Mouse (Mus musculus) stomach, postnatal 0 days (tissue): ENCODE data around the gene Foxj1. TPM values are rescaled to one million over a fixed set of nuclear protein-coding genes. Genes with fewer than 3 reads are reported as not detected.
"Not testable (repeated sequence)": the region's sequence is repeated elsewhere in the genome, so short reads cannot be mapped to it uniquely, and the experiment has no call there.

Experiments used
- ATAC-seq: fragments of 200-750 bp; cut with Nextera tagmentation; 2 replicates; pipeline ENCODE4 v1.8.0; 2017; ENCODE audit not compliant: low FRiP score, low TSS enrichment
- DNase-seq: peaks from one replicate; pipeline ENCODE4 v3.0.0-alpha.2; 2016; ENCODE audit warnings: low spot score
- H3K27ac ChIP-seq: fragments of 300-500 bp; sonication (generic); replicated peaks from 2 replicates; pipeline ENCODE4 v1.5.1; 2014; ENCODE audit warnings: mild to moderate bottlenecking, control low read depth
- H3K27me3 ChIP-seq: fragments of 300-500 bp; sonication (generic); 2 replicates; pipeline ENCODE4 v1.6.1; 2014; ENCODE audit warnings: low read length; ENCODE audit not compliant: control insufficient read depth, insufficient read depth
- H3K36me3 ChIP-seq: fragments of 300-500 bp; sonication (generic); 2 replicates; pipeline ENCODE4 v1.6.1; 2014; ENCODE audit warnings: low read length, mixed read lengths; ENCODE audit not compliant: control insufficient read depth, insufficient read depth
- H3K4me1 ChIP-seq: fragments of 300-500 bp; sonication (generic); replicated peaks from 2 replicates; pipeline ENCODE4 v1.6.1; 2014; ENCODE audit warnings: antibody characterized with exemption; ENCODE audit not compliant: control insufficient read depth, insufficient read depth
- H3K4me2 ChIP-seq: fragments of 300-500 bp; sonication (generic); replicated peaks from 2 replicates; pipeline ENCODE4 v1.6.1; 2014; ENCODE audit warnings: low read depth, mild to moderate bottlenecking, control low read depth, moderate library complexity
- H3K4me3 ChIP-seq: fragments of 300-500 bp; sonication (generic); 2 replicates; pipeline ENCODE4 v1.5.1; 2014; ENCODE audit warnings: low read depth, low read length, control low read depth
- H3K9ac ChIP-seq: fragments of 300-500 bp; sonication (generic); 2 replicates; pipeline ENCODE4 v1.6.1; 2014; ENCODE audit warnings: mild to moderate bottlenecking, low read length, control low read depth, mixed read lengths
- H3K9me3 ChIP-seq: fragments of 300-500 bp; sonication (generic); 2 replicates; pipeline ENCODE4 v1.6.1; 2016; ENCODE audit warnings: low read length; ENCODE audit not compliant: control insufficient read depth
- CTCF ChIP-seq: IDR thresholded peaks from 2 replicates; pipeline ENCODE4 v1.5.1; 2016; ENCODE audit warnings: antibody characterized with exemption, low read depth, mild to moderate bottlenecking, moderate library complexity
- EP300 ChIP-seq: optimal IDR thresholded peaks from 2 replicates; pipeline ENCODE3; 2016; ENCODE audit warnings: antibody characterized with exemption
- WGBS: fragments of 180-500 bp; shearing (Covaris S2); extraction: QIAGEN DNeasy Blood & Tissue Kit; methylation state at CpG from one replicate; pipeline ENCODE4 v1.1.7; 2014; 5-methylcytosine and 5-hydroxymethylcytosine counted together
- polyA plus RNA-seq: library from polyadenylated mRNA; unstranded; fragments of >200 nt; fragmentation: Nextera tagmentation; extraction: Ambion mirVana; gene quantifications from 2 replicates; pipeline ENCODE4 v1.2.1, GENCODE M21; 2015

Gene Foxj1
- 0.19 and 0.40 TPM in 2 replicates for polyA plus RNA-seq

DNA sequence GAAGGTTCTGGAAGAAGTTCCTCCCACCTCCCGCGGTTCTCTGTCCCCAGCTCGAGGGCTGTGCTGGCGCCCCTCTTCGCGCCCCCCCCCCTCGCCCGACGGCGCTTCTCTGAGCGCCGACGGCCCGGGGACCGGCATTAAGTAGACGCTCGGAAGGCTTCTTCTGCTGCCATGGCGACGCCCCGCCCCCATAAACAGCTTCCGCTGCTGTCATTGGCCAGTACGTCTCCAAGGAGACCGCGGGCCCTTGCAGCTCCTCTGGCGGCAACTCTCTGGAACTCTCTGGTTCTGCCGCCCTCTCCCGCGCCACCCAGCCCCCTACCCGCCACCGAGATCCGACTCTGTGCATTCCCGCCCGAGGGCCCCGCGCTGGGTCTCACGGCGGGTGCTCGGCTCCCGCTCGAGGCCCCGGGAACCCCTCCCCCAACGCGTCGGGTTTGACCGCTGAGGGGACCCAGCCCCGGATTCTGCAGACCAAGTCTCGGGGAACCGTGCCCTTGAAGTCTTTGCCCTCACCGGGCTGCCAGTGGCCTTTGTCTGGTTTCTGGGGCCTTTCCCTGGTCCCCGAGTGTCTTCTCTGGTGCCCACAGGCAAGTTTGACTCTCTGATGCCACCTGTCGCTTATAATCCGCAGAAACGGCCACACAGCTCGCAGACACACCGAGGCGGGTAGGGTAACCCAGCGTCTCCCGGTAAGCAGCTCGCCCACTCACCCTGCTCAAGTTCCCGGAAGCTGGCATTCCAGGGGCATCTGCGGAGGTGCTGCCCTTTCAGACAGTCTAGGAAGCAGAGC is at the start of gene Foxj1:
Gene Foxj1, minus strand, starts transcription at position 156 of the 793 bp plus-strand sequence.
- DNase-seq: peak; percentile 96
- H3K27me3 ChIP-seq: peaks cover 4% of the 10 kb centered on the region; the same call in 1 of the 2 replicates
- peaks cover 2% of the 10 kb centered on the region; the same call in 1 of the 2 replicates for H3K4me1 ChIP-seq
- no peaks in the 10 kb centered on the region for H3K9me3 ChIP-seq
- peak; percentile 86 for ATAC-seq
- peak within 1 kb of the TSS; percentile 68 for H3K4me3 ChIP-seq
- H3K4me2 ChIP-seq: peak within 1 kb of the TSS; percentile 100
- H3K9ac ChIP-seq: peak within 1 kb of the TSS; percentile 61
- TF ChIP-seq EP300 (no peak), CTCF (peak; percentile 67)
- H3K36me3 ChIP-seq: no peaks in the 10 kb centered on the region
- 0 out of 2 replicates have a peak within 1 kb of the TSS, but pooled peaks have one; percentile 13 for H3K27ac ChIP-seq
- under 1% methylated on average over 58 of the region's 61 CpGs for WGBS

DNA sequence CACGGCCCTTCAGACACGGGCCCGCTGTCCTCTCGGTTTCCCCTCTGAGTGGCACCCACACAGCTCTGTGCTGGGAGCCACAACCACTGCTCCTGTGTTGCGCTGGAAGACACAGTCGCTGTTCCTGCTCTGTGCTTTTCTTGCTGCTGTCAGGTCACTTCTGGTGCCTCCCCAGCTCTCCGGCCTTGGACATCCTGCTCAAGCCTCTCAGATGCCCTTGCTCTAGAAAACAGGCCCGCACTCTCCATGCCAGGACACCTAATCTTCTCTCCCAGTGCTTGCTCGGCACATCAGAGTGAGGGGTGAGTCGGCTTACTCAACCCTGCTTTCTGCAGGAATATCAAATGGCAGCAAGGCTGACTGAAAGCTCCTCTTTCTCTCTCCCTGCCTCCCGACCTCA is 49.0 kb upstream of the Foxj1 start:
- WGBS: 84% methylated on average over 11 of the region's 11 CpGs
- TF ChIP-seq CTCF (no peak), EP300 (no peak)
- Histone ChIP-seq H3K27me3 (no peaks in the 10 kb centered on the region), H3K4me2 (no peak overlapping the region), H3K27ac (no peak overlapping the region), H3K36me3 (no peaks in the 10 kb centered on the region), H3K9ac (no peak overlapping the region), H3K4me3 (no peak overlapping the region), H3K4me1 (peaks cover 4% of the 10 kb centered on the region; the same call in 1 of the 2 replicates), H3K9me3 (no peaks in the 10 kb centered on the region)
- no peak for DNase-seq
- no peak for ATAC-seq

DNA sequence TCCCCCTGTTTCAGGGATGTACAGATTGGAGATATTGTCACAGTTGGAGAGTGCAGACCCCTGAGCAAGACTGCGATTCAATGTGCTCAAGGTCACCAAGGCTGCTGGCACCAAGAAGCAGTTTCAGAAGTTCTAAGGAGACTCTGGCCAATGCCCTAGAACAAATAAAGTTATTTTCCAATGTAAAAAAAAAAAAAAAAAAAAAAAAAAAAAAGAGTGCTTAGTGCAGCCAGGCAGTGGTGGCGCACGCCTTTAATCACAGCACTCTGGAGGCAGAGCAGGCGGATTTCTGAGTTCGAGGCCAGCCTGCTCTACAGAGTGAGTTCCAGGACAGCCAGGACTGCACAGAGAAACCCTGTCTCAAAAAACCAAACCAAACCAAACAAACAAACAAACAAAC is 47.9 kb upstream of the Foxj1 start:
- not testable (repeated sequence) for ATAC-seq, H3K9ac ChIP-seq, H3K4me3 ChIP-seq, DNase-seq, H3K9me3 ChIP-seq, H3K36me3 ChIP-seq, H3K27me3 ChIP-seq, H3K4me2 ChIP-seq, H3K4me1 ChIP-seq, H3K27ac ChIP-seq
- whole genome bisulfite sequencing: 85% methylated on average over 5 of the region's 5 CpGs

DNA sequence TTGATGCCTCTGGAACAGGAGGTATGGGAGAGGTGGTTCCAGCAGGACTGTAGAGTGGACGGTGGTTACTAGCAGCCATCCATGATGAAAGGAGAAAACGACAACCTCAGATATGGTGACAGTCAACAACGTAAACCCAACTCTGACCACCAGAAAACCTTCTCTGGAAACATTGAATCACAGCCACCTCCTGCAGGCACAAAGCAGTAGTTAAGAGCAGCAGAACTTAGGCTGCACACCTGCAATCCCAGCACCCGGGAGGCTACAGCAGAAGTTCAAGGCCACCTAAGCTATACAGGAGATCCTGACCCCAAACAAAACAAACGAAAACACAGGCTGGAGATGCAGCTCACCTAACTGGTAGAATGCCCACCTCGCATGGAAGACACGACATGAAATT is 45.6 kb upstream of the Foxj1 start:
- no peak for TF ChIP-seq EP300
- no peak for TF ChIP-seq CTCF
- no peak overlapping the region for H3K27ac ChIP-seq
- H3K9ac ChIP-seq: no peak overlapping the region
- H3K4me3 ChIP-seq: no peak overlapping the region
- H3K36me3 ChIP-seq: no peaks in the 10 kb centered on the region
- no peaks in the 10 kb centered on the region for H3K9me3 ChIP-seq
- ATAC-seq: no peak
- 77% methylated on average over 7 of the region's 7 CpGs for WGBS
- DNase-seq: no peak
- no peaks in the 10 kb centered on the region for H3K4me1 ChIP-seq
- H3K4me2 ChIP-seq: no peak overlapping the region
- no peaks in the 10 kb centered on the region for H3K27me3 ChIP-seq

DNA sequence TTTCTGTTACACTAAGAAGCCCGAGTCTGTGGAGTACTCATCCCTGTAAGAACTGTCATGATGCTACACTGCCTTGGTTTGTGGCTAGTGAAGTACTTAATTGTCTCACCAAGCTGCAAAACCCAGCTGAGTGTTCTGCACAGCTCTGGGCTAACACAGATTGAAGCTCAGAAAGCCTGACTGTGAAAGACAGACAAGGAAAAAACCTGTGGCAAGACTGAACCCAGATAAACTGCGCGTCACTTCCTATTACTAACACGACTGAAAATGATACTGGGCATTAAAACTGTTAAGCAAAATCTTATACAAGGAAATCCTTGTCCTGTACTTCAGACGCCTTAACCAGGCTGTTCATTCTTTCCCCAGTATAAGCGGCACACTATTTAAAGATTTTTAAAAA is 44.3 kb upstream of the Foxj1 start:
- no peak for DNase-seq
- Histone ChIP-seq H3K9me3 (no peaks in the 10 kb centered on the region), H3K4me2 (no peak overlapping the region), H3K9ac (no peak overlapping the region), H3K4me3 (no peak overlapping the region), H3K27me3 (no peaks in the 10 kb centered on the region), H3K4me1 (no peaks in the 10 kb centered on the region), H3K36me3 (no peaks in the 10 kb centered on the region), H3K27ac (no peak overlapping the region)
- TF ChIP-seq EP300 (no peak), CTCF (no peak)
- 72% methylated on average over 6 of the region's 6 CpGs for WGBS
- no peak for ATAC-seq

DNA sequence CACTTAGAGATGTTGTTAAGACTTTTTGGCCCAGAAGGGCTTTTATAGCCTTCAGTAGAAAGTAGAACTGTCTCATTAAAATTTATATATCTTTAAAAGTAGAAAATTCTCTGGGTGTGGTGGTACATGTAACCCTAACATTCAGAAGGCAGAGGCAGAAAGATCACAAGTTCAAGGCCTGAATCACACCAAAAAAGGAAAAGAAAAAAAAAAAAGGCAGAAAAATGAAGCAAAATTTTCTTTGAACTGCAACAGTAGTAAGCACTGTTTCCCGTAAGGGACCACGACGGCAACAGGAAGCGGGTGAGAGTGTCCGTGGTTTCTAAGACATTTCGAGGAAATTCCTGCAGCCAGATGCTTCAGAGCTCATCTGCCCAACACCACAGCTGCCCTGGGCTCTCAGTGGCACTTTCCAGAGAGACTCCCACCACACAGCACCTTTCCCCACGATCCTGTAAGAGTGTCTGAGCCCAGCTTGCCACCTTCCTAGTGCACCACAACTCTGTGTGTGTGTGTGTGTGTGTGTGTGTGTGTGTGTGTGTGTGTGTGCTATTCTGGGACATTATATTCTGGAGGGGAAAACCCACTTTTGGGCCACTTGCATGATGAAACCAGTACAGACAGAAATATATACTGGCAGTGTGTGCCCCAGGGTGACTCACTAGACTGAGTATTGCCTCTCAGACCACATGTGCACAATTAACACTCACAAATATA is 41.9 kb upstream of the Foxj1 start:
- H3K27me3 ChIP-seq: no peaks in the 10 kb centered on the region
- no peak overlapping the region for H3K4me2 ChIP-seq
- no peak overlapping the region for H3K27ac ChIP-seq
- no peaks in the 10 kb centered on the region for H3K4me1 ChIP-seq
- no peaks in the 10 kb centered on the region for H3K9me3 ChIP-seq
- no peaks in the 10 kb centered on the region for H3K36me3 ChIP-seq
- WGBS: 64% methylated on average over 7 of the region's 7 CpGs
- no peak overlapping the region for H3K9ac ChIP-seq
- no peak for ATAC-seq
- no peak overlapping the region for H3K4me3 ChIP-seq
- DNase-seq: no peak
- no peak for TF ChIP-seq EP300
- TF ChIP-seq CTCF: no peak
